Mouse (Mus musculus): Measurements from ENCODE around the gene Hscb.

Gene Hscb

GRCm38 (mm10) chr5:110780761-110781528 is 58.6 kb downstream of the Hscb start:
- DNase-seq, result no peak

- DNase-seq, result peak; percentile 75 to 79
Observed at GRCm38 (mm10) chr5:110779998-110780760, 59.4 kb downstream of the Hscb start, which contains the start of gene Pus1. TSS of gene Pus1 (minus strand) at chr5:110780659.

DNA sequence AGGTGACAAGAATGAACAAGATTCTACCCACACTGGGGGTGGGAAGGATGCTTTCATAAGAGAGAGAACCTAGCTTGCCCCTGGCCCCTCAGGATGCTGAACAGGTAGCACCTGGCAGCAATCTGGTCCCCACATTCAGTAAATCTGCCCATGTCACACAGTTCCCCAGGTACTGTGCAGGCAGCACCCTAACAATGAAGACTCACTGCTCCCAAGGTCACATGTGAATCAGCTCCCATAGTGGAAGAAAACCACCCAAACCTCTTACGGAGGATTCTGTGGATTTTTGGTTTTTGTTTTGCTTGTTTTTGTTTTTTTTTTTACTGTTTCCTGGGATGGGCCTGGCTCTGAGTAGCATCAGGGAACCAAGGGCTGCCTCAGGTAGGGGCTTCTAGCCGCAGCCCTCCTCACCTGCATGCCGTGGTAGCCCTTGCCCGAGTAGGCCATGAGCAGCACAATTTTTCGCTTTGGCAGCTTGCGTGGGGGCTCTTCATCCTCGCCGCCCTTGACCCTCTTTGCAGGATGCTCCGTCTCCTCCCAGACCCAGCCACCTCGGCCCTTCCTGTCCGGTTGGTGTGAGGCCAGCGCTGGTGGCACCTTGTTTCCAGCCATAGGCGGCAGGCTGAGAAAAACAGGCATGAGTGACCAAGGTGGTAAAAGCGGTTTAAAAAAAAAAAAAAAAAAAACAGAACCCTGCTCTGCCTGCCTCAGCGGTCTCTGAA is 60.1 kb downstream of the Hscb start:
- no peak for DNase-seq
